Mouse (Mus musculus): ENCODE results near the gene Rtl5. TPM values are rescaled to one million over a fixed set of nuclear protein-coding genes. Genes with fewer than 3 reads are reported as not detected.
"Not testable (repeated sequence)": the region's sequence is repeated elsewhere in the genome, so short reads cannot be mapped to it uniquely, and the experiment has no call there.

Rtl5 gene
- 26.5 and 27.0 TPM in 2 replicates for polyA plus RNA-seq (2012; ENCODE audit: insufficient read depth, insufficient read length, missing spikeins)

DNA sequence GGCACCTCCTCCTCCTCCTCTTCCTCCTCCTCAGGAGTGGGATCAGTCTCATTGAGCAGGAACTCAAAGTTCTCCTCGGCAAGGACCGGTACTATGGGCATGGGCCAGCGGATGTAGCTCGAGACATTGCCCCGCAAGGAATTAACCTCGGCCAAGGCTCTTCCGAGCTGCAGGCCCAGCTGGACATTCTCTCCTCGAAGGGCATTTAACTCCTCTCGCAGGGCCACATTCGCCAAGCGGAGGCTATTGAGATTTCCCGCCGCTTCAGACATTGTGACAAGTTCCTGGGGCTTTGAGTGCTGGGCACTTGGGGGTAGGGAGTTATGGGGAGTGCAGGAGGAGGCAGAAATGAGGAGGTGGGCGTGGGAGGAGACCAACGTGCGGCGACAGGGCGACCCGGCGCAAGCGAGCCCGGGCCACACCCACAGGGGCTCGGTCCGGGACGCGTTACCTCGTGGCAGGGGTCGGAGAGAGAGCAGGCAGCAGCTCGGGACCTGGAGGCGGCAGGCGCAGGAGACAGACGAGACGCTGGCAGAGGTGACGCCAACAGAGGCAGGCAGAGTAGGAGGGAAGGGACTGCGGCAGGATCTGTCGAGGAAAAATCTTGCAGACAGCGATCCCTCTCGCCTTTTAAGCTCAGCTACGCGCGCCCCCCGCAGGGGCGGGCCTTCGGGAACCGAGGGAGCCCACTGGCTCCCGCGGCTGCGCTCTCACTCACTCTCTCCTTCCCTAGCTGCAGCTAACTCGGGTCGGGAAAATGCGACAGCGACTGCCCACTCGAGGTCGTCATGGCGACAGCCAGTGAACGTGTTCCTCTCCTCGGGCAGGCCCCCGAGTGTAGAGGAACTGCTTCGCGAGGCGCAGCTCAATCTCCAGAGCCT lies at the start of gene Rtl5:
Gene Rtl5, minus strand, starts transcription at position 714 of the 881 bp plus-strand sequence.
- H3K4me1 ChIP-seq (ENCODE audit: control insufficient read depth, insufficient read depth, low read length), result peaks cover 28% of the 10 kb centered on the region
- H3K4me3 ChIP-seq (ENCODE audit: insufficient read depth, low read length), result peak within 1 kb of the TSS; percentile 77
- no peak for TF ChIP-seq CTCF (IDR thresholded peaks at IDR 0.05; ENCODE audit: low read depth, low read length)
- no peak for TF ChIP-seq POLR2A (IDR thresholded peaks at IDR 0.05; ENCODE audit: borderline replicate concordance, low read depth, low read length)
- H3K27ac ChIP-seq (ENCODE audit: insufficient read depth, low read depth, low read length), result no peak within 1 kb of the TSS

DNA sequence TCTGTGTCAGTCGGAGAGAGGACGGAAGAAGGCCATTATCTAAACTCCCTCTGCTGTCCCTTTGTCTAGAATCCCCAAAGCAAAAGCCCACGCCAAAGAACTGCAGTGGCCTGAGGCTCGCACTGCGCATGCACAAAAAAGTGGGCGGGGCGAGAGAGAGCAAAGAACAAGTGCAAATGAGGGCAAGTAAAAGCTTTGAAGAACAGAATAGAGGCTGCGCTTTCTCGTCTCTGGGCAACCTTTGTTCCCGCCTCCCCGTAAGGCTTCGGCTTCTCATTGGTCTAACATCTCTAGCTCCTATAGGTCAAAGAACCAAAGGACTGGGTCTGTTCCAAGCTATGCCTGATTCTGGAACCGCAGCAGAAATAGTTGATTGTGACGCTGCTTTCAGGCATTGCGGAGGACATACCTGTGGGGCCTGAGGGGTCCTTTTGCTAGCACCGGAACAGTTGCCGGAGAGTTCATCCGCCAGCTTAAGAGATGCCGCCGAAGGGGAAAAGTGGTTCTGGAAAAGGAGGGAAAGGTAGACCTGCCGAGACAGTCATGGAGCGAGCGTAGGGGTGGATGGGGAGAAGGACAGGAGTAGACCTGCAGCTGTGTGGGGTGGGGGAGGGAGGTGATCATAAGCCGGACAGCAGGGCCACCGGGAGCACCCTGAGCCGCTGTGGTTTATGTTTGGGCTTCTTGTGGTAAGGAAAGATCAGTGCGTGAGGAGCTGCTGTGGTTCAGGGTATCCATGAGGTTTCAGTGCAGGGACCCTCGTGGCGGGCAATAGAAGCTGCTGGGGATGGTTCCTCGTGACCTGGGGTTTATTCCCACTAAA lies 48.1 kb upstream of the Rtl5 start, which contains the start of gene Pin4:
Gene Pin4, plus strand, starts transcription at position 406 of the 823 bp plus-strand sequence.
- TF ChIP-seq POLR2A (IDR thresholded peaks at IDR 0.05; ENCODE audit: borderline replicate concordance, low read depth, low read length) (no peak), CTCF (IDR thresholded peaks at IDR 0.05; ENCODE audit: low read depth, low read length) (no peak)
- Histone ChIP-seq H3K27ac (ENCODE audit: insufficient read depth, low read depth, low read length) (peak within 1 kb of the TSS; percentile 42), H3K4me3 (ENCODE audit: insufficient read depth, low read length) (peak within 1 kb of the TSS; percentile 81), H3K4me1 (ENCODE audit: control insufficient read depth, insufficient read depth, low read length) (peaks cover 18% of the 10 kb centered on the region)

DNA sequence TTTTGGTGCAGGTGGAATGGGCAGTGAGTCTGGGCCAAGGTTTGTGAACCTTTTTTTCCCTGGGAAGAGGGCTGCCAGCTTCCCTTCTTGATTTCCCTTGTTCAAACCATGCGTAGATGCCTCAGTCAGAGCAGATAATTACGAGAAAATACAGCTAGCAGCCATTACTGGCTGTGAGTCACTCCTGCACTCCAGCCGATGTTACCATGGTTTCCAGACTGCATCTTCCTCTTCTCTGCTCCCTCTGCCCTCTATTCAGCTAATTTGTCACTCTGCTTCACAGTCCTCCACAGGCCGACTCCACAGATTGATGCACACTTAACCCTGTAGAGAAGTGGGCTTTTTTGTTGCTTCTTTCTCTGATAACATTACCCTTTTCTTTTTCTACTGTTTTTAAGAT lies 44.6 kb upstream of the Rtl5 start:
- Histone ChIP-seq H3K4me1 (ENCODE audit: control insufficient read depth, insufficient read depth, low read length) (peaks cover 24% of the 10 kb centered on the region), H3K4me3 (ENCODE audit: insufficient read depth, low read length) (0 out of 2 replicates have a peak overlapping the region, but pooled peaks have one; percentile 11), H3K27ac (ENCODE audit: insufficient read depth, low read depth, low read length) (peak overlapping the region; percentile 34; the same call in 1 of the 2 replicates)
- no peak for TF ChIP-seq POLR2A (IDR thresholded peaks at IDR 0.05; ENCODE audit: borderline replicate concordance, low read depth, low read length)

DNA sequence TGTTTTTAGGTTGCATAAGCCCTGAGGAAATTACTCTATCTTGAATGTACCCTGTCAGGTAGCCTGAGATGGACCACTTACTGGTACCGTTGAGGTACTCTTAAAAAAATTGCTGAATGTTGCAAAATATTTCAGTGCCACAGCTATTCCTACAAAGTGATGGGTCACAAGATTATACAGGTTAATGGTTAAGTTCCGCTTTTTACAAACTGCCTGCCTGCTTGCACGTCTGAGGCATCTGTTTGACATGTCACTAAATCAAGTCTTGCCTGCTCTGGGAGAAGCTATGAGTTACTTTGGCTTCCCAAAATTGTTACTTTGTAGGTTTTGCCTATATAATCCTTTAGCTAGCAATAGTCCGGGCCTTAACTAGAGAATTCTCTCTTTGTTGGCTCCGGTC lies 38.2 kb upstream of the Rtl5 start:
- not testable (repeated sequence) for H3K27ac ChIP-seq (ENCODE audit: insufficient read depth, low read depth, low read length); H3K4me3 ChIP-seq (ENCODE audit: insufficient read depth, low read length); H3K4me1 ChIP-seq (ENCODE audit: control insufficient read depth, insufficient read depth, low read length)

DNA sequence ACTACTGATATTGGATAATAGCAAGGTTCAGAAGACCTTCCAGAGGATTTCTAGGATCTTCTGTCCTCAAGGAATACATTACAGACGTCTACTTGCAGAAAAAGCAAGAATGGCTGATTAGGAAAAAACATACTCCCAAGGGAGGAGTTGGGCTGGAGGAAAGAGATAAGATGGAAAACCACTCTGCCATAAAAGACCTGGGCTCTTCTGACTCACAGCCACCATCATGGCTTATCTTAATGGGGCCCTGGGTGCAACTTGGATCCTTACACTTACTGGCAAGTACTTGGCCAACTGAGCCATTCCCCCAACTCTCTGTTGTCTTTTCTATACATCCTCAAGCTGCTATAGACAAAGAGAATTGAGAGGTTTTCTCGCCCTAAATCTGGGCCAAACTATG lies 32.7 kb upstream of the Rtl5 start:
- H3K4me3 ChIP-seq (ENCODE audit: insufficient read depth, low read length); H3K27ac ChIP-seq (ENCODE audit: insufficient read depth, low read depth, low read length): not testable (repeated sequence)
- H3K4me1 ChIP-seq (ENCODE audit: control insufficient read depth, insufficient read depth, low read length), result peaks cover 11% of the 10 kb centered on the region

DNA sequence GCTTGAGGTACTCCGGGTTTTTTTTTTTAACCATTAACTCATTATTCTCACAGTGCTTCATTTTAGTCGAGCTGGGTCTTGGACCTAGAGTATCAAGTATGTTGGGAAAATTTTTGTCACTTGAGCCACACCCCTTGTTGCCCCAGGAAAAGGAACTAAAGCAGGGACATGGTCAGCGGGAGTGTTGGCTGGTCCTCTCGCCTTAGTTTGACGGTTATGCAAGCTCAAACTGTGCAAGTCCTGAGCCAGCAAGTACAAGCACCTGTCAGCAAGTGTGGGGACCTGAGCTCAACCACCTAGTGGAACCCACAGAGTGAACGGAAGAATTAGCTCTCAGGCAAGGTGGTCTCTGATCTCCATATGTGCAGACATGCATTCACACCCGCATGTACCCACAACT lies 30.8 kb upstream of the Rtl5 start:
- Histone ChIP-seq H3K4me1 (ENCODE audit: control insufficient read depth, insufficient read depth, low read length) (peaks cover 11% of the 10 kb centered on the region), H3K27ac (ENCODE audit: insufficient read depth, low read depth, low read length) (peak overlapping the region; percentile 10; the same call in 1 of the 2 replicates), H3K4me3 (ENCODE audit: insufficient read depth, low read length) (no peak overlapping the region)
- no peak for TF ChIP-seq POLR2A (IDR thresholded peaks at IDR 0.05; ENCODE audit: borderline replicate concordance, low read depth, low read length)
- TF ChIP-seq CTCF (IDR thresholded peaks at IDR 0.05; ENCODE audit: low read depth, low read length), result no peak

DNA sequence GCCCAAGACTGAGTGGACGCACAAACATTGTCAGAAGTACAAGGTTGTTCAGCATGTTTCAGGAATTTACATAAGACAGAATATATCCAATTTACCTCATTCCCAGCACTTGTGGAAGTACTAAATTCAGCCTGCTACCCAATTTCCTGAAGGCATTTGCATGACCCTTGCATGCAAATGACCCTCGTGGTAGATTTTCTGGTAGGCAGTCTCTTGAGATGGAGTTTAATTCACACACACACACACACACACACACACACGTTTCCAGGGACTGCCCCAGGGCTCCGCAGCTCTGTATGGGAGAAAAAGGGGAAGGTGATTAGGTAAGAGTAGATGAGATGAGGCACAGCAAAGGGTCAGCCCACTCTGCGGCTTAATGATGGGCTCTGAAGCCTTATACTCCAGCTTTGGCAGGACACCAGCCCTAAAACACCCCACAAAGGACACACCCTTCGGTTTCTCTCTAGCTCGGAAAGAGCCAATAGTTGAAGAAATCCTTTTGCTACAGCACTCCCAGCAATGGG lies 23.3 kb upstream of the Rtl5 start:
- no peak overlapping the region for H3K4me3 ChIP-seq (ENCODE audit: insufficient read depth, low read length)
- TF ChIP-seq POLR2A (IDR thresholded peaks at IDR 0.05; ENCODE audit: borderline replicate concordance, low read depth, low read length) (no peak), CTCF (IDR thresholded peaks at IDR 0.05; ENCODE audit: low read depth, low read length) (no peak)

DNA sequence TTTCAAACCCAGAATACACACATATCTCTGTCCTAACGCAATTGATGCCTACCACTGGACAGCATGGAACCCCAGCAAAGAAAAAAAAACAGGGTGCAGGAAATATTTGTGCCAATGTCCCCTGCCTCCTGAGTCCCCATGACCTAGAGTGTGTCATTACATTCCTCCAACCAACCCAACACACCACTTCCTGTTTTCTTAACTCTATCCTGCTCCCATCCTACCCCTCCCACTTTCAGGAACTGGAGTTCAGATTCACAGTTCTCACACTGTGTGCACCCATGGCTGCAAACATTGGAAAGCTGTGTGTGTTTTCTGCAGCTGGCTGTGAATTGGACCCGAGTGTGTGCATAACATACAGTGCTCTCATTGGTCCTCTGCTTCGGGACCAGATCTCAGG lies 19.5 kb upstream of the Rtl5 start:
- Histone ChIP-seq H3K4me3 (ENCODE audit: insufficient read depth, low read length) (no peak overlapping the region), H3K4me1 (ENCODE audit: control insufficient read depth, insufficient read depth, low read length) (peaks cover 33% of the 10 kb centered on the region), H3K27ac (ENCODE audit: insufficient read depth, low read depth, low read length) (no peak overlapping the region)
- TF ChIP-seq CTCF (IDR thresholded peaks at IDR 0.05; ENCODE audit: low read depth, low read length) (no peak), POLR2A (IDR thresholded peaks at IDR 0.05; ENCODE audit: borderline replicate concordance, low read depth, low read length) (no peak)

More for the DNA sequence above, 23.3 kb upstream of the Rtl5 start:
- no peak overlapping the region for H3K27ac ChIP-seq (ENCODE audit: insufficient read depth, low read depth, low read length)
- peaks cover 33% of the 10 kb centered on the region for H3K4me1 ChIP-seq (ENCODE audit: control insufficient read depth, insufficient read depth, low read length)

DNA sequence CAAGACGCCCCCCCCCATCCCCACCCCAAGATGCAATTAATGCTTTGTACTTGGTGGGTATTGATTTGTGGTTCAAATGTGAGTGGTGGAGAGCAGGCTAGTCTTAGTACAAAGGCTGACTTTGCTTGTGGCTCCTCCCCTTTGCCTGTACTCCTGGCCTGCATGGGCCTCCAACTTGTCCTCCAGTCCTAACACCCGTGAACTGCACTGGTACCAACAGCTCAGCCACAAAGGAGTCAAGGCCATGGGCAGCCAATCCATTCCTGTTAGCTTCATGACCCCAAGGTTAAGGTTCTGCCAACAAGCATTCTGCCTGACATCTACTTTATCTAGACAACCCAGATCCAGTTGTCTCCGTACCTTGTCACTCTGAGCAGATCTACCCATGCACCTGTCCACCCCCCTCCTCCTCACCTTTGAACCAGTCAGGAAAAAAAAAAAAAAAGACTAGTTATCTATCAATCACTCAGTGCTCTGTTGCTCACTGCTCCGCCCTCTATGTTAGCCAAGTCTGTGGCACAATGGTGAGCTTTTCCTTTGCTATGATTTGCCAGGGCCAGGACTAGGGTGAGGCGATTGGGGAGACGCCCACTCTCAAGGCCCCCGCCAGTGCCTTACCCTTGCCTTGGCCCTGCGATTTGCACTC lies 14.8 kb upstream of the Rtl5 start:
- Histone ChIP-seq H3K4me1 (ENCODE audit: control insufficient read depth, insufficient read depth, low read length) (peaks cover 6% of the 10 kb centered on the region), H3K27ac (ENCODE audit: insufficient read depth, low read depth, low read length) (no peak overlapping the region), H3K4me3 (ENCODE audit: insufficient read depth, low read length) (no peak overlapping the region)
- TF ChIP-seq POLR2A (IDR thresholded peaks at IDR 0.05; ENCODE audit: borderline replicate concordance, low read depth, low read length) (no peak), CTCF (IDR thresholded peaks at IDR 0.05; ENCODE audit: low read depth, low read length) (no peak)

All from bone marrow macrophage, adult 2 months (primary cell).